ENCODE assay signal across 12 mouse cellular contexts in genomic region chr2:45435261-45435980, GRCm38 (mm10).
DNase-seq lines count a peak whose midpoint lies in the region; ATAC-seq and TF ChIP-seq lines count a peak whose summit lies in the region.
"Had no signal": no experiment of that assay in that cellular context is flagged by ENCODE, and none has a peak within 500 bp of the region (broad histone marks: within the 10 kb centered on the region; RNA-seq: fewer than 3 reads in every experiment).

No protein-coding gene starts in this region.

- 47% methylated on average over 6 of the region's 6 CpGs for WGBS in hindbrain, embryonic 13.5 days
- WGBS in hindbrain, embryonic 12.5 days: 59% methylated on average over 6 of the region's 6 CpGs
- 66% methylated on average over 6 of the region's 6 CpGs for WGBS in intestine, embryonic 16.5 days
- WGBS in intestine, postnatal 0 days: 71% methylated on average over 6 of the region's 6 CpGs

- TF ChIP-seq CTCF in intestine, postnatal 0 days (IDR thresholded peaks at IDR 0.05; ENCODE audit: low read depth): no peak

- H3K4me1 ChIP-seq in hindbrain, embryonic 13.5 days (replicated peaks): peaks cover 10% of the 10 kb centered on the region; the same call in 1 of the 2 replicates
- H3K4me1 ChIP-seq in hindbrain, embryonic 12.5 days: peaks cover 3% of the 10 kb centered on the region
- H3K4me1 ChIP-seq in intestine, embryonic 16.5 days (ENCODE audit: control insufficient read depth, insufficient read depth, low read length): no peaks in the 10 kb centered on the region
- no peaks in the 10 kb centered on the region for H3K4me1 ChIP-seq in intestine, postnatal 0 days (replicated peaks; ENCODE audit: control insufficient read depth, insufficient read depth, low read length)
- H3K4me1 ChIP-seq: heart, embryonic 13.5 days had no signal

- intact Hi-C loops in heart, postnatal 14 days (cut with DNase I): no loop called here

- H3K36me3 ChIP-seq in hindbrain, embryonic 13.5 days: no peaks in the 10 kb centered on the region
- no peaks in the 10 kb centered on the region for H3K36me3 ChIP-seq in hindbrain, embryonic 12.5 days
- H3K36me3 ChIP-seq in intestine, embryonic 16.5 days (ENCODE audit: control insufficient read depth, insufficient read depth, low read length): no peaks in the 10 kb centered on the region
- H3K36me3 ChIP-seq in intestine, postnatal 0 days (ENCODE audit: control insufficient read depth, insufficient read depth): no peaks in the 10 kb centered on the region
- H3K36me3 ChIP-seq: heart, embryonic 13.5 days; liver, embryonic 13.5 days; neural tube, embryonic 13.5 days had no signal

- H3K27ac ChIP-seq in hindbrain, embryonic 13.5 days: no peak overlapping the region
- H3K27ac ChIP-seq in hindbrain, embryonic 12.5 days: no peak overlapping the region
- no peak overlapping the region for H3K27ac ChIP-seq in intestine, embryonic 16.5 days (ENCODE audit: low read length)
- no peak overlapping the region for H3K27ac ChIP-seq in intestine, postnatal 0 days (ENCODE audit: low read depth, low read length)
- H3K27ac ChIP-seq: heart, embryonic 13.5 days; liver, embryonic 13.5 days; neural tube, embryonic 13.5 days had no signal

- no peak overlapping the region for H3K9ac ChIP-seq in hindbrain, embryonic 13.5 days
- H3K9ac ChIP-seq in hindbrain, embryonic 12.5 days: no peak overlapping the region
- H3K9ac ChIP-seq in intestine, embryonic 16.5 days (ENCODE audit: low read depth, low read length): no peak overlapping the region
- no peak overlapping the region for H3K9ac ChIP-seq in intestine, postnatal 0 days (ENCODE audit: low read depth, low read length)
- H3K9ac ChIP-seq: heart, embryonic 13.5 days; liver, embryonic 13.5 days; neural tube, embryonic 13.5 days had no signal

- H3K9me3 ChIP-seq in hindbrain, embryonic 13.5 days: no peaks in the 10 kb centered on the region
- no peaks in the 10 kb centered on the region for H3K9me3 ChIP-seq in hindbrain, embryonic 12.5 days (replicated peaks)
- no peaks in the 10 kb centered on the region for H3K9me3 ChIP-seq in intestine, embryonic 16.5 days (ENCODE audit: control insufficient read depth, low read length)
- no peaks in the 10 kb centered on the region for H3K9me3 ChIP-seq in intestine, postnatal 0 days (ENCODE audit: control insufficient read depth)
- H3K9me3 ChIP-seq: heart, embryonic 13.5 days; liver, embryonic 13.5 days; neural tube, embryonic 13.5 days had no signal

- no peak overlapping the region for H3K4me2 ChIP-seq in hindbrain, embryonic 13.5 days
- H3K4me2 ChIP-seq in hindbrain, embryonic 12.5 days (replicated peaks): no peak overlapping the region
- H3K4me2 ChIP-seq in intestine, embryonic 16.5 days (ENCODE audit: low read depth, low read length): no peak overlapping the region
- H3K4me2 ChIP-seq in intestine, postnatal 0 days (replicated peaks; ENCODE audit: low read depth): no peak overlapping the region
- H3K4me2 ChIP-seq: heart, embryonic 13.5 days; liver, embryonic 13.5 days; neural tube, embryonic 13.5 days had no signal

- H3K4me3 ChIP-seq in hindbrain, embryonic 13.5 days: no peak overlapping the region
- H3K4me3 ChIP-seq in hindbrain, embryonic 12.5 days: no peak overlapping the region
- H3K4me3 ChIP-seq in intestine, embryonic 16.5 days (ENCODE audit: low read length): no peak overlapping the region
- H3K4me3 ChIP-seq in intestine, postnatal 0 days (ENCODE audit: low read depth, low read length): no peak overlapping the region
- H3K4me3 ChIP-seq: heart, embryonic 13.5 days; liver, embryonic 13.5 days; neural tube, embryonic 13.5 days had no signal

- 0 out of 2 replicates have a peak, but pooled peaks have one; percentile 32 for ATAC-seq in hindbrain, embryonic 13.5 days (ENCODE audit: low FRiP score)
- ATAC-seq in hindbrain, embryonic 12.5 days (ENCODE audit: low FRiP score): no peak
- no peak for ATAC-seq in megakaryocyte, adult 5-6 weeks (ENCODE audit: poor library complexity, severe bottlenecking)
- no peak for ATAC-seq in intestine, embryonic 16.5 days
- ATAC-seq in intestine, postnatal 0 days: no peak

- DNase-seq in right cerebral cortex, postnatal 4 days: peak; percentile 12
- no peak for DNase-seq in right cerebral cortex, adult 2 months (ENCODE audit: low spot score in 2 of 2)
- DNase-seq in heart, postnatal 14 days: peak; percentile 47 to 74
- DNase-seq: cerebellum, adult 9-11 months; liver, embryonic 13.5 days had no signal

- H3K27me3 ChIP-seq in hindbrain, embryonic 13.5 days: no peaks in the 10 kb centered on the region
- H3K27me3 ChIP-seq in hindbrain, embryonic 12.5 days: no peaks in the 10 kb centered on the region
- no peaks in the 10 kb centered on the region for H3K27me3 ChIP-seq in intestine, embryonic 16.5 days (replicated peaks; ENCODE audit: control insufficient read depth, insufficient read depth, low read length)
- no peaks in the 10 kb centered on the region for H3K27me3 ChIP-seq in intestine, postnatal 0 days (replicated peaks; ENCODE audit: control insufficient read depth, insufficient read depth, low read length)
- H3K27me3 ChIP-seq: heart, embryonic 13.5 days; liver, embryonic 13.5 days; neural tube, embryonic 13.5 days had no signal

Comparison
In these comparisons a context has a peak if more than half of its experiments do, and no peak if none do; other contexts are left out.
1. DNase-seq: peak in right cerebral cortex, postnatal 4 days (single experiment) and heart, postnatal 14 days (2 of 2); none in right cerebral cortex, adult 2 months (0 of 2).